Mouse (Mus musculus) heart, embryonic 11.5 days (tissue): ENCODE results near the gene St3gal6. TPM values are rescaled to one million over a fixed set of nuclear protein-coding genes. Genes with fewer than 3 reads are reported as not detected.
A peak's percentile ranks its signal among the peaks of the same experiment; 100 is the strongest.

Experiments used
- ATAC-seq: fragments of 200-750 bp; cut with Nextera tagmentation; replicated peaks from 2 replicates; pipeline ENCODE4 v1.8.0; 2017; ENCODE audit warnings: moderate library complexity; ENCODE audit not compliant: insufficient number of reproducible peaks, low FRiP score, low TSS enrichment
- H3K27ac ChIP-seq: fragments of 300-500 bp; sonication (generic); 2 replicates; pipeline ENCODE4 v1.5.1; 2014; ENCODE audit warnings: mild to moderate bottlenecking, low read depth, low read length
- H3K27me3 ChIP-seq: fragments of 300-500 bp; sonication (generic); 2 replicates; pipeline ENCODE4 v1.6.1; 2014; ENCODE audit warnings: mild to moderate bottlenecking, low read length, mixed read lengths; ENCODE audit not compliant: control insufficient read depth, insufficient read depth
- H3K36me3 ChIP-seq: fragments of 300-500 bp; sonication (generic); 2 replicates; pipeline ENCODE4 v1.6.1; 2014; ENCODE audit warnings: mild to moderate bottlenecking, low read length, moderate library complexity, mixed read lengths; ENCODE audit not compliant: control insufficient read depth, insufficient read depth
- H3K4me1 ChIP-seq: fragments of 300-500 bp; sonication (generic); 2 replicates; pipeline ENCODE4 v1.6.1; 2014; ENCODE audit warnings: low read length; ENCODE audit not compliant: control insufficient read depth, insufficient read depth
- H3K4me2 ChIP-seq: fragments of 300-500 bp; sonication (generic); 2 replicates; pipeline ENCODE4 v1.6.1; 2014; ENCODE audit warnings: mild to moderate bottlenecking, moderate library complexity
- H3K4me3 ChIP-seq: fragments of 300-500 bp; sonication (generic); 2 replicates; pipeline ENCODE4 v1.5.1; 2014; ENCODE audit warnings: low read depth, low read length
- H3K9ac ChIP-seq: fragments of 300-500 bp; sonication (generic); 2 replicates; pipeline ENCODE4 v1.6.1; 2014; ENCODE audit warnings: mild to moderate bottlenecking, low read depth, low read length, moderate library complexity
- H3K9me3 ChIP-seq: fragments of 300-500 bp; sonication (generic); replicated peaks from 2 replicates; pipeline ENCODE4 v1.6.1; 2016; ENCODE audit warnings: low read length; ENCODE audit not compliant: control insufficient read depth
- WGBS: fragments of 180-500 bp; shearing (Covaris S2); extraction: QIAGEN DNeasy Blood & Tissue Kit; methylation state at CpG from one replicate; pipeline ENCODE4 v1.1.7; 2014; ENCODE audit not compliant: insufficient replicate concordance; 5-methylcytosine and 5-hydroxymethylcytosine counted together
- polyA plus RNA-seq: library from polyadenylated mRNA; unstranded; fragments of >200 nt; fragmentation: Nextera tagmentation; extraction: Ambion mirVana; gene quantifications from 2 replicates; pipeline ENCODE4 v1.2.1, GENCODE M21; 2014

Gene St3gal6
- polyA plus RNA-seq, 1 experiment from 2014 or later: 17.7 TPM

DNA sequence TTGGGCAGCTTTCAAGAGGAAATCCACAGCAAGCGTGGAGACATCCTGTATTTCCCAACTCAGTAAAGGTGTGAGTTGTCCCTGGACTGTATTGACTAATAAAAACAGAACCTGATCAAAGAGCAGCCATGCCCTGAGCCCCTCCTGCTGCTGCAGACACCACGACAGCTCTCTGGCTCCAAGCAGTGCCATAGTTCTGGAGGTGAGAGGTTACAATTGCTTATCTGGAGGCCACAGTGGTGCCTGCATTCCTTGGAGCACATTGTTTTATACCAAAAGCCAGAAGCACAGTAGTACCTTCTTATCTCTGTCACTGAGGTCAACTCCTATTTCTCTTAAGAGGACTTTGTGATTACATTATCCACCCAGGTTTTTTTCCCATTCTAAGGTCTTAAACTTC, 15.0 kb upstream of the St3gal6 start:
- peaks cover 11% of the 10 kb centered on the region for H3K4me1 ChIP-seq
- no peak overlapping the region for H3K9ac ChIP-seq
- H3K4me3 ChIP-seq: no peak overlapping the region
- peak; percentile 39; the same call in 1 of the 2 replicates for ATAC-seq
- H3K9me3 ChIP-seq: no peaks in the 10 kb centered on the region
- no peaks in the 10 kb centered on the region for H3K36me3 ChIP-seq
- H3K27me3 ChIP-seq: no peaks in the 10 kb centered on the region
- WGBS: 17% methylated on average over 2 of the region's 2 CpGs
- H3K27ac ChIP-seq: no peak overlapping the region; the same call in 1 of the 2 replicates
- H3K4me2 ChIP-seq: no peak overlapping the region

DNA sequence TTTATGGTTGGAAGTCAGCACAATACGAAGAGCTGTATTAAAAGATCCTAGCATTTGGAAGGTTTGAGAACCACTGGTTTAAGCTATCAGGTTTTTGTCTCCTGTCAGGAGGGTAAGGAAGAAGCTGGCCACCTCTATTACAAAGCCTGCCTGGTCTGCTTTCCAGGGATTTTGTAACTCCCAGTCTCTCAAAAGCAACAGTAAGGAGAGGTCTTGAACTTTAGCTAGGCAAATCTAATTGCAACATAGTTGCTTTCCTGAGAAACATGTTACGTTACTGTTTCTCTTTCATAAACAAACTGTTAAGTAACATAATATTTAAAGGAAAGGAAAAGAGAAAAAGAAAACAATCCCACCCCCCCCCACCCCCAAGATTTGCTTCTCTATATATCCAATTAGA, 12.0 kb upstream of the St3gal6 start:
- Histone ChIP-seq H3K27ac (no peak overlapping the region), H3K9me3 (no peaks in the 10 kb centered on the region), H3K36me3 (no peaks in the 10 kb centered on the region), H3K27me3 (no peaks in the 10 kb centered on the region), H3K4me3 (no peak overlapping the region), H3K4me2 (no peak overlapping the region), H3K4me1 (peaks cover 9% of the 10 kb centered on the region), H3K9ac (no peak overlapping the region)
- WGBS: 77% methylated on average over 2 of the region's 2 CpGs
- no peak for ATAC-seq

DNA sequence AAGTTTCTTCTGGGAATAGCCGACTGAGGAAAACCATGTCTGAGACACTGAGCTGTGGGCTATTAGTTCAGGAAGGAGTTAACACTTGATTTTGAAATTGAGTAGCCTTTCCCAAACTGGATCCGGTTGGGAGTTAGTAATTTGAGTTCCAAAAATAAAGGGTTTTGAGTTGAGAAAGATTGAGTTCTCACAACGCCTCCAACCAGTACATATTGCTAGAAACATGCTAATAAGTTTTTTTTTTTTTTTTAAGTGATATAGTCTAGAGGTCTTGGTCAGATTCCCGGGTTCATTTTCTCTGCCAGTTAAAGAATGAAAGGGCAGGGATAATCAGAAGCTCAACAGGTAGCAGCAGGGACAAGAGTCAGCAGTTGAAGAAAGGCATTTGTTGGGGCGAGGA, 11.2 kb upstream of the St3gal6 start:
- ATAC-seq: no peak
- H3K4me3 ChIP-seq: no peak overlapping the region
- H3K9me3 ChIP-seq: no peaks in the 10 kb centered on the region
- WGBS: 68% methylated on average over 5 of the region's 5 CpGs
- H3K4me2 ChIP-seq: no peak overlapping the region
- no peak overlapping the region for H3K9ac ChIP-seq
- peaks cover 9% of the 10 kb centered on the region for H3K4me1 ChIP-seq
- no peaks in the 10 kb centered on the region for H3K27me3 ChIP-seq
- H3K36me3 ChIP-seq: no peaks in the 10 kb centered on the region
- H3K27ac ChIP-seq: no peak overlapping the region

DNA sequence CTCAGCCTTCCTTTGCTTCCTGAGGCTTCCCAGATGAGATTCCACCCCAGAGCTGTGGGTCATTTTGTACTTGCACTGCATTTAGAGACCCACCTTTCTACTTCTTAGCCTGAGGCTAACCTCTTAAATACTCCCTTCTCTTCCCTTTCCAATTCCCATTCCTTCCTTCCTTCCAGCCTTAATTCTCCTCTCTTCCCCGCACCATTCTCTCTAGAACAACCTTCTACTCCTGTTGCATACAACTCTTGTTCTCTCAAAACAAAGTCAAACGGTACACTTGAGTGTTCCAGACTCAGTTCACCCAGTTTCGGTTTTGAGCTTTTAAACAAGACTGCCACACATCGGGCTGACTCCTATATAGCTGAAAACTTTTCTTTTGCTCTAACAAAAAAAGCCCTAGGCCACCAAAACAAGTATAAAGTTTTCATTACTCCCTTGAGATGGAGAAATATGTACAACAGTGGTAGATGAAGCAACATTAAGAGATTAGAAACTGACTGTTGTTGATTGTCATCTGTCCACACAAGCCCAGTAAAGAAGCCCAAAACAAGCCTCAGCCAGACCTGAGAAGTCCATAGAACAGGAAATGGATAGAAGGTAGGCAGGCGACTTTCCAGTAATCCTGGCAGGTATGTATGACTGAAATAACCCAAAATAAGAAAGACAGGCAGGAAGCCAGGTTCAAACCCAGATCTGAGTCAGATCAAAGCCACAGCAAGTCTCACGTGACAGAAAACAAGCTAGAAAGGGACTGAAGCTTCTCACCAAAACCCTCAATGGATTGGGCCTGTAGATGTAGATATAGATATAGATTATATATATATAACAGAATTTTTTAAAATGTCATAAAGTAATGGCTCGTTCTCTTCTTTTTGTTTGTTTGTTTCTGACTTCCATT, 10.5 kb upstream of the St3gal6 start:
- Histone ChIP-seq H3K27me3 (no peaks in the 10 kb centered on the region), H3K9ac (no peak overlapping the region), H3K4me2 (no peak overlapping the region), H3K4me3 (no peak overlapping the region), H3K9me3 (no peaks in the 10 kb centered on the region), H3K4me1 (peaks cover 9% of the 10 kb centered on the region), H3K27ac (no peak overlapping the region), H3K36me3 (no peaks in the 10 kb centered on the region)
- 80% methylated on average over 7 of the region's 7 CpGs for WGBS
- ATAC-seq: no peak

DNA sequence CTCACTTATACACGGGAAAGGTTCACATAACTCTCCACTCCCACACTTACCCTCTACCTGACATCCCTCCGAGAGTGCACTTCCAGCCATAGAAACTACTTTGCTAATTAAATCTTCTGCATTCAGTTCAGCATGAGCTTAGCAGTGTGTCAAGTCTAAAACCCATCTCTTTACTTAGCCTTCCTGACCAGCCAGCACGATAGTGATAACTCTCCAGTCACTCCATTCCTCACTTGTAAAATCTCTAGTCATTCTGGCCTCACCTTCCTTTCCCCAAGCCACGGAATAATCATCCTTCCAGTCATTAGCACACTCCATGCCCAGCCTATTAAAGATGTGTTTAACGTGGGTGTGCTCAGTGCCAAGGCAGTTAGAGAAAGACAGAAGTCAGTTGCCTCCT, 9.7 kb upstream of the St3gal6 start:
- no peak overlapping the region for H3K9ac ChIP-seq
- H3K4me3 ChIP-seq: no peak overlapping the region
- peaks cover 1% of the 10 kb centered on the region for H3K4me1 ChIP-seq
- no peak overlapping the region for H3K27ac ChIP-seq
- H3K27me3 ChIP-seq: no peaks in the 10 kb centered on the region
- ATAC-seq: no peak
- 60% methylated on average over 5 of the region's 5 CpGs for WGBS
- no peaks in the 10 kb centered on the region for H3K9me3 ChIP-seq
- H3K36me3 ChIP-seq: no peaks in the 10 kb centered on the region
- no peak overlapping the region for H3K4me2 ChIP-seq

DNA sequence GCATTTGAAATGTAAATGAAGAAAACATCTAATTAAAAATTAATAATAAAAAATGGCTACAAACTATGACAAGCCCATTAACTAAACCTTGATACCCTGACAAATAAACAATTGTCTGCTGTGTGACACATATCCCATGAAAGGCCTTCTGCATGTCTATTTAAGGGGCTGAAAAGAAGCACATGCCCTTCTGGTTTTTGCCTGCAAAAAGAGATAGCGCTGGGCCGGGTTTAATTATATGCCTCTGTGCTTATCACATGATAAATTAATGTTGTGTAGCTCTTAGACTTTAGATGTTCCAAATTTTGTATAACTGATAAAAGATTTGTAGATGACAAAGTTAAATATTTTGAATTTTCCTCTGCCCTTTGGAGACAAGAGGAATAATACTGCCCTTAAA, 9.2 kb upstream of the St3gal6 start:
- 73% methylated on average over 2 of the region's 2 CpGs for WGBS
- no peaks in the 10 kb centered on the region for H3K9me3 ChIP-seq
- H3K27me3 ChIP-seq: no peaks in the 10 kb centered on the region
- H3K36me3 ChIP-seq: no peaks in the 10 kb centered on the region
- ATAC-seq: no peak
- no peak overlapping the region for H3K4me2 ChIP-seq
- no peaks in the 10 kb centered on the region for H3K4me1 ChIP-seq
- no peak overlapping the region for H3K27ac ChIP-seq
- no peak overlapping the region for H3K9ac ChIP-seq
- H3K4me3 ChIP-seq: no peak overlapping the region

DNA sequence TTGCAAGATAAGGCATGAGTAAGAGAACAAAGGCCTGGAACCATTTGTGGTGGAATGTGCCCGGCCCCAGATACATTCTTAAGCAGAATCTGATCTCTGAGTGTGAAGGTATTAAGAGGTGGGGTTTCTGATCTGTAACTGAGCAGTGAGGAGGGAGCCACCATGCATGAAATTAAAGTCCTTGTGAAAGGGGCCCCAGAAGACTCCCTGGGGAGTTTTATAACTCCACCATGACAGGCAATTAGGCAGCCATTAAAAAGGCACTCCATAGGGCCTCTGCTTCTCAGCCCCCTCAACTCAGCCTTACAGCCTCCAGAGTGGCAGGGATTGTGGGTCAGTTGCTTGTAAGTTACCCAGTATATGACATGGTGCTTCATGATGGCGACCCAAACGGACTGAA, 8.5 kb upstream of the St3gal6 start:
- H3K4me1 ChIP-seq: no peaks in the 10 kb centered on the region
- no peak overlapping the region for H3K4me3 ChIP-seq
- no peak for ATAC-seq
- H3K27me3 ChIP-seq: no peaks in the 10 kb centered on the region
- H3K9ac ChIP-seq: no peak overlapping the region
- no peaks in the 10 kb centered on the region for H3K36me3 ChIP-seq
- no peak overlapping the region for H3K4me2 ChIP-seq
- no peak overlapping the region for H3K27ac ChIP-seq
- WGBS: 80% methylated on average over 3 of the region's 3 CpGs
- H3K9me3 ChIP-seq: no peaks in the 10 kb centered on the region

DNA sequence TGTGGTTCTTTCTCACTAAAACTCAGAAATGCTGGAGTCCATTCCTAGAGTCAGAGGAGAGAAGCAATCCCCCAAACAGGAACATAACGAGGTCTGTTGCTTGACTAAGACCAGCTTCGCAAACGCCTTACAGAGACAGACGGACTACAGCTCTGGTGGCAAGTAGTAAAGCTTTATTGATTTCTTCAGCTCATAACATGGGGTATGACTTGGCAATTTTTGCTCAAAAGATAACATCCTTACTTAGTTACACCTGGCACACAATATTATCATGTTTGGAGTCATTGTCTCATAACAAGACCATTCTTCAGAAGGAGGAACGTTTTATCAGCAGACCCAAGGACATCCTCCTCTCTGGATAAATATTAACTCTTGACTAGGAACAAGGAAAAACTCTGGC, 3.8 kb upstream of the St3gal6 start:
- Histone ChIP-seq H3K4me1 (0 out of 2 replicates have a peak, but pooled peaks cover 5% of the 10 kb centered on the region), H3K9me3 (no peaks in the 10 kb centered on the region), H3K9ac (no peak overlapping the region), H3K36me3 (no peaks in the 10 kb centered on the region), H3K27ac (no peak overlapping the region), H3K4me2 (no peak overlapping the region), H3K27me3 (no peaks in the 10 kb centered on the region), H3K4me3 (no peak overlapping the region)
- 66% methylated on average over 5 of the region's 5 CpGs for WGBS
- ATAC-seq: no peak

DNA sequence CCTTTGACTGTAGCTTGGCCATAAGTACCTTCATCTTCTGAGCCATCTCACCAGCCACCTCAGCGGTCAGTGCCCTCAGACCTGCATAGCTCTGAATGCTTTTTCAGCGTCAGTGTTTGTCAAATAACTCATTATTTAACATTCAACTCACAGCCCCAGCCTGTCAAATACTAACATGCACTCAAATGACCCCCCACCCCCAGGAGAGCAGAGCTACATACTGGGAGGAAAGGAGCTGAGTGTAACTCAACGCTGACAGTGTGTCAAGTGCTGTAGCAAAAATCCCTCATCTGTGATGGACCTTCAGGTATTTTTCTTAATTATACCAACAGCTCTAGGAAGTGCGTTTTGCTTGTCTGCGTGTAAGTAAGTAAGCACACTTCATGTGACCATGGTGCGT, 2.7 kb upstream of the St3gal6 start:
- Histone ChIP-seq H3K9me3 (no peaks in the 10 kb centered on the region), H3K4me2 (no peak overlapping the region), H3K4me3 (no peak overlapping the region), H3K27ac (no peak overlapping the region), H3K4me1 (0 out of 2 replicates have a peak, but pooled peaks cover 9% of the 10 kb centered on the region), H3K27me3 (no peaks in the 10 kb centered on the region), H3K36me3 (no peaks in the 10 kb centered on the region), H3K9ac (no peak overlapping the region)
- no peak for ATAC-seq
- 83% methylated on average over 6 of the region's 6 CpGs for WGBS
